Mouse (Mus musculus): ENCODE data around the gene AW011738. TPM values are rescaled to one million over a fixed set of nuclear protein-coding genes. Genes with fewer than 3 reads are reported as not detected.
A peak's percentile ranks its signal among the peaks of the same experiment; 100 is the strongest.

Gene AW011738
- polyA plus RNA-seq, 1 experiment from 2014 or later, result 1.9 TPM

- peak overlapping the region; percentile 65 for H3K4me3 ChIP-seq (ENCODE audit: low read depth, low read length)
- H3K27me3 ChIP-seq (ENCODE audit: insufficient read depth, low read length), result peaks cover 16% of the 10 kb centered on the region
- under 1% methylated on average over 49 of the region's 49 CpGs for WGBS (ENCODE audit: insufficient replicate concordance)
- no peak for DNase-seq
- ATAC-seq, result peak; percentile 26
- peak overlapping the region; percentile 87 for H3K4me2 ChIP-seq (ENCODE audit: low read depth, low read length)
- peak overlapping the region; percentile 67 for H3K9ac ChIP-seq (replicated peaks)
- H3K27ac ChIP-seq (ENCODE audit: low read depth), result peak overlapping the region; percentile 70
- peaks cover 23% of the 10 kb centered on the region for H3K4me1 ChIP-seq (ENCODE audit: insufficient read depth)
- no peaks in the 10 kb centered on the region for H3K36me3 ChIP-seq (replicated peaks; ENCODE audit: insufficient read depth, low read length)
- no peaks in the 10 kb centered on the region for H3K9me3 ChIP-seq (ENCODE audit: low read length)
- TF ChIP-seq EP300 (IDR thresholded peaks at IDR 0.05; ENCODE audit: low read depth) (no peak), CTCF (IDR thresholded peaks at IDR 0.05; ENCODE audit: low read depth) (no peak)
Measured at GRCm38 (mm10) chr4:156203413-156204131, 468 bp downstream of the AW011738 start.

DNA sequence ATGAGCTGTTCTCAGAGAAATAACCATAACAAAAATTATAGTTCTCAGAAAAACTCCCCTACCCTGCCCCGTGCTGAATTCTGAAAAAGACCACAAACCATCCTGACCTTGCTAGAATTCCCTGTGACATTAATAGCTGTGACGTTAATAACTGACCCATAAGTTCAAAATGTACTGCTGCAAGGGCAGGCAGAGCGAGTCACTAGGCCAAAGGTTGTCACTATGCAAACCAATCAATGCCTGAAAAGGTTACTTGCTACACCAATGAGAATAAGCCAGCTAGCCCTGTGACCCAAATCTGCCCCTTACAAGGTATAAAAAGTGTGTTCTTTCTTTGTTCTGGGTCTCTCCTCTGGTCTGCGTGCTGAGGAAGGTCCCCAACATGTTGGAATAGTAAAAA lies 5.8 kb downstream of the AW011738 start:
- no peak overlapping the region for H3K27ac ChIP-seq (ENCODE audit: low read depth)
- no peak overlapping the region for H3K9ac ChIP-seq (replicated peaks)
- WGBS (ENCODE audit: insufficient replicate concordance), result 75% methylated on average over 4 of the region's 4 CpGs
- no peak overlapping the region for H3K4me3 ChIP-seq (ENCODE audit: low read depth, low read length)
- ATAC-seq (peak; percentile 51; the same call in 1 of the 2 replicates), DNase-seq (no peak)
- H3K27me3 ChIP-seq (ENCODE audit: insufficient read depth, low read length), result peaks cover 11% of the 10 kb centered on the region
- no peaks in the 10 kb centered on the region for H3K9me3 ChIP-seq (ENCODE audit: low read length)
- no peak overlapping the region for H3K4me2 ChIP-seq (ENCODE audit: low read depth, low read length)
- no peaks in the 10 kb centered on the region for H3K36me3 ChIP-seq (replicated peaks; ENCODE audit: insufficient read depth, low read length)
- H3K4me1 ChIP-seq (ENCODE audit: insufficient read depth), result peaks cover 3% of the 10 kb centered on the region
- TF ChIP-seq CTCF (IDR thresholded peaks at IDR 0.05; ENCODE audit: low read depth) (no peak), EP300 (IDR thresholded peaks at IDR 0.05; ENCODE audit: low read depth) (no peak)

- Histone ChIP-seq H3K9ac (replicated peaks) (no peak overlapping the region), H3K27me3 (ENCODE audit: insufficient read depth, low read length) (peaks cover 3% of the 10 kb centered on the region), H3K4me3 (ENCODE audit: low read depth, low read length) (no peak overlapping the region), H3K36me3 (replicated peaks; ENCODE audit: insufficient read depth, low read length) (no peaks in the 10 kb centered on the region), H3K4me1 (ENCODE audit: insufficient read depth) (no peaks in the 10 kb centered on the region), H3K4me2 (ENCODE audit: low read depth, low read length) (peak overlapping the region; percentile 40), H3K9me3 (ENCODE audit: low read length) (no peaks in the 10 kb centered on the region), H3K27ac (ENCODE audit: low read depth) (peak overlapping the region; percentile 50; the same call in 1 of the 2 replicates)
- WGBS (ENCODE audit: insufficient replicate concordance), result 52% methylated on average over 13 of the region's 13 CpGs
- TF ChIP-seq CTCF (IDR thresholded peaks at IDR 0.05; ENCODE audit: low read depth) (no peak), EP300 (IDR thresholded peaks at IDR 0.05; ENCODE audit: low read depth) (no peak)
- DNase-seq (no peak), ATAC-seq (no peak)
Measured at GRCm38 (mm10) chr4:156209963-156210635, 7.0 kb downstream of the AW011738 start.

- Histone ChIP-seq H3K9ac (replicated peaks) (no peak overlapping the region), H3K4me2 (ENCODE audit: low read depth, low read length) (no peak overlapping the region), H3K36me3 (replicated peaks; ENCODE audit: insufficient read depth, low read length) (no peaks in the 10 kb centered on the region), H3K27me3 (ENCODE audit: insufficient read depth, low read length) (no peaks in the 10 kb centered on the region), H3K4me3 (ENCODE audit: low read depth, low read length) (no peak overlapping the region), H3K4me1 (ENCODE audit: insufficient read depth) (no peaks in the 10 kb centered on the region), H3K9me3 (ENCODE audit: low read length) (no peaks in the 10 kb centered on the region), H3K27ac (ENCODE audit: low read depth) (no peak overlapping the region)
- TF ChIP-seq EP300 (IDR thresholded peaks at IDR 0.05; ENCODE audit: low read depth) (no peak), CTCF (IDR thresholded peaks at IDR 0.05; ENCODE audit: low read depth) (no peak)
- DNase-seq (no peak), ATAC-seq (no peak)
- WGBS (ENCODE audit: insufficient replicate concordance), result 89% methylated on average over 13 of the region's 13 CpGs
Measured at GRCm38 (mm10) chr4:156213134-156213533, 10.0 kb downstream of the AW011738 start.

- Histone ChIP-seq H3K9ac (replicated peaks) (no peak within 1 kb of the TSS), H3K27me3 (ENCODE audit: insufficient read depth, low read length) (no peaks in the 10 kb centered on the region), H3K9me3 (ENCODE audit: low read length) (no peaks in the 10 kb centered on the region), H3K4me1 (ENCODE audit: insufficient read depth) (no peaks in the 10 kb centered on the region), H3K4me2 (ENCODE audit: low read depth, low read length) (no peak within 1 kb of the TSS), H3K36me3 (replicated peaks; ENCODE audit: insufficient read depth, low read length) (no peaks in the 10 kb centered on the region), H3K27ac (ENCODE audit: low read depth) (no peak within 1 kb of the TSS), H3K4me3 (ENCODE audit: low read depth, low read length) (no peak within 1 kb of the TSS)
- WGBS (ENCODE audit: insufficient replicate concordance), result 60% methylated on average over 4 of the region's 4 CpGs
- ATAC-seq (no peak), DNase-seq (no peak)
- TF ChIP-seq EP300 (IDR thresholded peaks at IDR 0.05; ENCODE audit: low read depth), result no peak
- no peak for TF ChIP-seq CTCF (IDR thresholded peaks at IDR 0.05; ENCODE audit: low read depth)
Measured at GRCm38 (mm10) chr4:156215649-156216048, 12.5 kb downstream of the AW011738 start, which contains the start of gene Perm1. Gene Perm1 (plus strand): TSS chr4:156215868.

DNA sequence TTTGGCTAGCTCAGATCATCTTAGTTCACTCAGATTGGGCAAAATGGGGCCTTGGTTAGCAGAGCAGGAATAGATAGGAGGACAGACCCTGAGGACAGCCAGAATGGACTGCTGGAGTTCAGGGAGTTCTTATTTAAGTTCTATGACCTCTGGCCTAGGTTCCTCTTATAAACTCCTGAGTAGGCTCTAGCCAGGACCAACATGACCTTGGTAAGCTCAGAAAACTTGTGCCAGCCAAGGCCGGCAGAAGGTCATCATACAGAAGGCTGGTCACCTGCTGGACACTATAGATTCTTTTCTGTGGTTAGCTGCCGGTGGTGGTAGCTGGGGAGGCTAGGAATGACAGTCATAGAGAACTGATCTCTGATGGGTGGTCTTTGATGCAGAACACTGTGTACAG lies 13.1 kb downstream of the AW011738 start:
- ATAC-seq (no peak), DNase-seq (no peak)
- H3K27me3 ChIP-seq (ENCODE audit: insufficient read depth, low read length), result no peaks in the 10 kb centered on the region
- no peak overlapping the region for H3K4me3 ChIP-seq (ENCODE audit: low read depth, low read length)
- WGBS (ENCODE audit: insufficient replicate concordance), result 74% methylated on average over 2 of the region's 2 CpGs
- H3K36me3 ChIP-seq (replicated peaks; ENCODE audit: insufficient read depth, low read length), result no peaks in the 10 kb centered on the region
- no peak overlapping the region for H3K4me2 ChIP-seq (ENCODE audit: low read depth, low read length)
- H3K4me1 ChIP-seq (ENCODE audit: insufficient read depth), result no peaks in the 10 kb centered on the region
- H3K9ac ChIP-seq (replicated peaks), result no peak overlapping the region
- H3K27ac ChIP-seq (ENCODE audit: low read depth), result no peak overlapping the region
- no peaks in the 10 kb centered on the region for H3K9me3 ChIP-seq (ENCODE audit: low read length)
- TF ChIP-seq EP300 (IDR thresholded peaks at IDR 0.05; ENCODE audit: low read depth) (no peak), CTCF (IDR thresholded peaks at IDR 0.05; ENCODE audit: low read depth) (no peak)

All from liver, postnatal 0 days (tissue).